Mouse (Mus musculus): Measurements from ENCODE around the gene Mast1. TPM values are rescaled to one million over a fixed set of nuclear protein-coding genes. Genes with fewer than 3 reads are reported as not detected.
A peak's percentile ranks its signal among the peaks of the same experiment; 100 is the strongest.

The Mast1 gene
- polyA plus RNA-seq, 1 experiment from 2014 or later = 0.09 TPM

- peaks cover 76% of the 10 kb centered on the region for H3K4me1 ChIP-seq
- peak overlapping the region; percentile 63 for H3K4me3 ChIP-seq
- no peaks in the 10 kb centered on the region for H3K9me3 ChIP-seq (replicated peaks)
- peaks cover 25% of the 10 kb centered on the region for H3K36me3 ChIP-seq
- H3K27me3 ChIP-seq (ENCODE audit: low read depth, poor library complexity, severe bottlenecking) = peaks cover 33% of the 10 kb centered on the region
- WGBS = under 1% methylated on average over 70 of the region's 70 CpGs
- peak; percentile 75 for DNase-seq (ENCODE audit: low spot score)
- H3K27ac ChIP-seq = peak overlapping the region; percentile 85
Measured at GRCm38 (mm10) chr8:84977435-84978247, 40.5 kb upstream of the Mast1 start.

GRCm38 (mm10) chr8:84976763-84977434 lies 39.7 kb upstream of the Mast1 start:
- H3K4me3 ChIP-seq = peak overlapping the region; percentile 63
- DNase-seq (ENCODE audit: low spot score) = no peak
- 3% methylated on average over 25 of the region's 25 CpGs for WGBS
- peaks cover 71% of the 10 kb centered on the region for H3K4me1 ChIP-seq
- H3K27me3 ChIP-seq (ENCODE audit: low read depth, poor library complexity, severe bottlenecking) = peaks cover 33% of the 10 kb centered on the region
- H3K9me3 ChIP-seq (replicated peaks) = no peaks in the 10 kb centered on the region
- H3K27ac ChIP-seq = peak overlapping the region; percentile 85
- peaks cover 33% of the 10 kb centered on the region for H3K36me3 ChIP-seq

- DNase-seq (ENCODE audit: low spot score) = peak; percentile 96
- H3K27me3 ChIP-seq (ENCODE audit: low read depth, poor library complexity, severe bottlenecking) = peaks cover 33% of the 10 kb centered on the region
- H3K27ac ChIP-seq = peak overlapping the region; percentile 85
- no peaks in the 10 kb centered on the region for H3K9me3 ChIP-seq (replicated peaks)
- peaks cover 67% of the 10 kb centered on the region for H3K4me1 ChIP-seq
- peaks cover 40% of the 10 kb centered on the region for H3K36me3 ChIP-seq
- H3K4me3 ChIP-seq = peak overlapping the region; percentile 63
- WGBS = under 1% methylated on average over 61 of the region's 61 CpGs
Measured at GRCm38 (mm10) chr8:84976031-84976762, 39.0 kb upstream of the Mast1 start.

- Histone ChIP-seq H3K27ac (no peak overlapping the region), H3K27me3 (ENCODE audit: low read depth, poor library complexity, severe bottlenecking) (peaks cover 27% of the 10 kb centered on the region), H3K9me3 (replicated peaks) (no peaks in the 10 kb centered on the region), H3K36me3 (peaks cover 47% of the 10 kb centered on the region), H3K4me3 (peak overlapping the region; percentile 63), H3K4me1 (peaks cover 67% of the 10 kb centered on the region)
- 33% methylated on average over 7 of the region's 7 CpGs for WGBS
- DNase-seq (ENCODE audit: low spot score) = peak; percentile 73
Measured at GRCm38 (mm10) chr8:84975434-84975833, 38.3 kb upstream of the Mast1 start.

GRCm38 (mm10) chr8:84974543-84975142 lies 37.5 kb upstream of the Mast1 start:
- Histone ChIP-seq H3K36me3 (peaks cover 49% of the 10 kb centered on the region), H3K27me3 (ENCODE audit: low read depth, poor library complexity, severe bottlenecking) (peaks cover 22% of the 10 kb centered on the region), H3K9me3 (replicated peaks) (no peaks in the 10 kb centered on the region), H3K27ac (no peak overlapping the region), H3K4me3 (no peak overlapping the region), H3K4me1 (peaks cover 61% of the 10 kb centered on the region)
- DNase-seq (ENCODE audit: low spot score) = no peak
- 82% methylated on average over 8 of the region's 8 CpGs for WGBS

GRCm38 (mm10) chr8:84973803-84974542 lies 36.8 kb upstream of the Mast1 start:
- no peak overlapping the region for H3K4me3 ChIP-seq
- peaks cover 21% of the 10 kb centered on the region for H3K27me3 ChIP-seq (ENCODE audit: low read depth, poor library complexity, severe bottlenecking)
- DNase-seq (ENCODE audit: low spot score) = peak; percentile 57
- H3K36me3 ChIP-seq = peaks cover 49% of the 10 kb centered on the region
- H3K27ac ChIP-seq = no peak overlapping the region
- WGBS = 77% methylated on average over 4 of the region's 4 CpGs
- peaks cover 55% of the 10 kb centered on the region for H3K4me1 ChIP-seq
- no peaks in the 10 kb centered on the region for H3K9me3 ChIP-seq (replicated peaks)

GRCm38 (mm10) chr8:84973079-84973478 lies 35.9 kb upstream of the Mast1 start:
- H3K4me1 ChIP-seq = peaks cover 55% of the 10 kb centered on the region
- H3K27ac ChIP-seq = no peak overlapping the region
- DNase-seq (ENCODE audit: low spot score) = no peak
- no peaks in the 10 kb centered on the region for H3K9me3 ChIP-seq (replicated peaks)
- H3K4me3 ChIP-seq = no peak overlapping the region
- peaks cover 13% of the 10 kb centered on the region for H3K27me3 ChIP-seq (ENCODE audit: low read depth, poor library complexity, severe bottlenecking)
- H3K36me3 ChIP-seq = peaks cover 49% of the 10 kb centered on the region
- 96% methylated on average over 1 of the region's 1 CpGs for WGBS

- Histone ChIP-seq H3K27ac (peak overlapping the region; percentile 97), H3K4me3 (peak overlapping the region; percentile 69), H3K9me3 (replicated peaks) (no peaks in the 10 kb centered on the region), H3K36me3 (peaks cover 49% of the 10 kb centered on the region), H3K4me1 (peaks cover 50% of the 10 kb centered on the region), H3K27me3 (ENCODE audit: low read depth, poor library complexity, severe bottlenecking) (no peaks in the 10 kb centered on the region)
- DNase-seq (ENCODE audit: low spot score) = no peak
- WGBS = 76% methylated on average over 5 of the region's 5 CpGs
Measured at GRCm38 (mm10) chr8:84970913-84971312, 33.8 kb upstream of the Mast1 start.

GRCm38 (mm10) chr8:84970135-84970790 lies 33.1 kb upstream of the Mast1 start:
- peaks cover 46% of the 10 kb centered on the region for H3K4me1 ChIP-seq
- H3K9me3 ChIP-seq (replicated peaks) = no peaks in the 10 kb centered on the region
- WGBS = 16% methylated on average over 21 of the region's 21 CpGs
- DNase-seq (ENCODE audit: low spot score) = peak; percentile 63
- H3K4me3 ChIP-seq = peak overlapping the region; percentile 69
- H3K27me3 ChIP-seq (ENCODE audit: low read depth, poor library complexity, severe bottlenecking) = no peaks in the 10 kb centered on the region
- H3K27ac ChIP-seq = peak overlapping the region; percentile 97
- H3K36me3 ChIP-seq = peaks cover 49% of the 10 kb centered on the region

- under 1% methylated on average over 54 of the region's 56 CpGs for WGBS
- Histone ChIP-seq H3K4me1 (peaks cover 51% of the 10 kb centered on the region), H3K4me3 (peak within 1 kb of the TSS; percentile 69), H3K9me3 (replicated peaks) (no peaks in the 10 kb centered on the region), H3K27me3 (ENCODE audit: low read depth, poor library complexity, severe bottlenecking) (no peaks in the 10 kb centered on the region), H3K27ac (peak within 1 kb of the TSS; percentile 97), H3K36me3 (peaks cover 42% of the 10 kb centered on the region)
- peak; percentile 90 for DNase-seq (ENCODE audit: low spot score)
Measured at GRCm38 (mm10) chr8:84969241-84970134, 32.3 kb upstream of the Mast1 start, which contains the start of the genes Gm49661, Prdx2 and Rnaseh2a. Gm49661 (minus strand) TSS chr8:84969433. Prdx2 (plus strand) TSS chr8:84969587. Rnaseh2a (minus strand) TSS chr8:84969767.

- peak overlapping the region; percentile 69 for H3K4me3 ChIP-seq
- DNase-seq (ENCODE audit: low spot score) = no peak
- peaks cover 47% of the 10 kb centered on the region for H3K4me1 ChIP-seq
- peak overlapping the region; percentile 97 for H3K27ac ChIP-seq
- H3K27me3 ChIP-seq (ENCODE audit: low read depth, poor library complexity, severe bottlenecking) = no peaks in the 10 kb centered on the region
- 26% methylated on average over 2 of the region's 2 CpGs for WGBS
- H3K36me3 ChIP-seq = peaks cover 42% of the 10 kb centered on the region
- no peaks in the 10 kb centered on the region for H3K9me3 ChIP-seq (replicated peaks)
Measured at GRCm38 (mm10) chr8:84968650-84969049, 31.5 kb upstream of the Mast1 start.
